Mouse (Mus musculus) right cerebral cortex, postnatal 25 days (tissue): ENCODE measurements around the gene Cdc6.
"Not testable (repeated sequence)": the region's sequence is repeated elsewhere in the genome, so short reads cannot be mapped to it uniquely, and the experiment has no call there.

Source experiments
- DNase-seq: peaks from one replicate; pipeline ENCODE4 v3.0.0; 2022

The Cdc6 gene

GRCm38 (mm10) chr11:98932293-98933091, 24.9 kb downstream of the Cdc6 start:
- no peak for DNase-seq

DNA sequence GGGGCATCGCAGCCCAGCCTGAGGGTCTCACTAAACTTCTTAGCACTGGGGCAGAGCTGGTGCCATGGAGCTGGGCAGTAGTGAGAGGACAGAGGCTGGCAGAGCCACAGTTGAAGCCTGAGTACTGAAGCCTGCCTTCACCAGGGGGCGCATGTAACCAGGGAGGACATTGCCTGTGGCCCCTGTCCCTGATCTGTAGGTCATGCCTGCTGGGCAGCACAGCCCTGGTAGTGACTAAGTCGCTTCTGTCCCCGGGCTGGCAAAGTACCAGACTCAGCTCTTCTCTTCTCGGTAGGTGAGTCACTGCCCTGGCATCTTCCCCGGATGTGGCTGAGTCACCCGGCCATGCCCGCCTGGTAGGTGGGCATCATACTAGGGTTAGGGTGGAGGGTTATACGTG, 25.6 kb downstream of the Cdc6 start:
- peak; percentile 74 for DNase-seq

DNA sequence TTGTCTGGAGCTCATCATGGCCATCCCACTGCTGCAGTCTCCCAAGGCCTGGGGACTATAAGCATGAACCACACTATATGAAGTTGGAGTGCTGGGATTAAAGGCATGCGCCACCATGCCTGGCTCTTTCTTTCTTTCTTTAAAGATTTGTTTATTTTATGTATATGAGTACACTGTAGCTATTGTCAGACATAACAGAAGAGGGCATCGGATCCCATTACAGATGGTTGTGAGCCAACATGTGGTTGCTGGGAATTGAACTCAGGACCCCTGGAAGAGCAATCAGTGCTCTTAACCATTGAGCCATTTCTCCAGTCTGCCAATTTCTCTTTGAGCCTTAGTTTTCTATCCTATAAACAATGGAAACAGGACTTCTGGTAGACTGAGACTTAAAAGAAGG, 26.2 kb downstream of the Cdc6 start:
- not testable (repeated sequence) for DNase-seq

DNA sequence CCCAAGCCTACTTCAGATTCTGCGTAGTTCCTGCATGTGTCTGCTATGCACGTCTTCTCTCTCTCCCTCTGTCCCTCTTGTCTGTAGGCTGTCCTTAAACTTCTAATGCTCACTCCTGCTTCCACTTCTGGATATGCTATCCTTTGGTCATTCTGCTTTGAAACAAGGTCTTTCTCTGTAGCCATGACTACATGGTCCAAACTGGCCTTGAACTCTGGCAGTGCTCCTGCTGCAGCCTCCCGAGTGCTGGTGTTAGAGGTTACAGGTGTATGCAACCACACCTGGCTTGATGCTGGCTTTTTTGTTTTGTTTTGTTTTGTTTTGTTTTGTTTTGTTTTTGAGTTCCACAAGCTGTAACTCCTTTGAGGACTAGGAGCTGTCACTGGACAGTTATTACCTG, 26.8 kb downstream of the Cdc6 start:
- DNase-seq, result no peak

GRCm38 (mm10) chr11:98935123-98935522, 27.5 kb downstream of the Cdc6 start:
- DNase-seq, result no peak

- DNase-seq, result no peak
Measured at GRCm38 (mm10) chr11:98936170-98936569, 28.6 kb downstream of the Cdc6 start.

- DNase-seq, result no peak
Measured at GRCm38 (mm10) chr11:98936606-98937409, 29.2 kb downstream of the Cdc6 start.

GRCm38 (mm10) chr11:98937410-98937913, 29.9 kb downstream of the Cdc6 start:
- DNase-seq, result peak; percentile 67

DNA sequence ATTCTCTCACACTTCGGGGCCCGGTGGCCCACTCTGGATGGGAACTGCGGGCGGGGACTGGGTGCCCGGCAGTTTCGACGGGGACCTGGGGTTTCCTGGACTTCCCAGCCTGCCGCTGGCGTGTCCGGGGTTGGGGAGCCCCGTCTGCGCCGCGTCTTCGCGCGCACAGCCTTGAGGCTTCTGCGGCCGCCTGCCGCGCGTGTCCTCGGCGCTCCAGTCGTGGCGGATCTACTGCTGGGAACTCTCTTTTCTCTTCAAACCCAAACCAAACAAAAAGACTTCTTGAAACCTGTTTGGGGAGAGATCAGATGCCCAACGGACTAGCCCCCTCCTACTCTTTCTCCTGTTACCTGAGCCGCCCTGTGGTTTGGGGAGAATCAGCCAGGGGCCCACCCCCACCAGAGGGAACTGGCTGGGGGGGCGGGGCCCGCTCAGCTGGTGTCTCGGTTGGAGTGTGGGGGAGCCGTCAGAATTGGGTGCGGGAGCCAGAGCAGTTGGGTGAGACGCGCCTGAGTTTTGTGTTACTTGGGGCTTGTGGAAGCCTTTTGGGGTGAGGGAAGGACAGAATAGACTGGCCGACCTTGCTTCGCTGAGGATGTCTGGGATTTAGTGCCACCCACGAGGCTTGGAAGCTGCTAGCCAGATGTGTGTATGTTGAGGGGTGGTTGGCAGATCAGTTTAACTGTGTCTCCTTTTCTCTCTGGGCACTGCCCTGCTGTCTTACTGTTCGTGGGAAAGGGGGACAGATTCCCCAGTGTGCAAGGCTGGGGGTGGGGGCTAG, 30.5 kb downstream of the Cdc6 start:
- DNase-seq, result no peak

DNA sequence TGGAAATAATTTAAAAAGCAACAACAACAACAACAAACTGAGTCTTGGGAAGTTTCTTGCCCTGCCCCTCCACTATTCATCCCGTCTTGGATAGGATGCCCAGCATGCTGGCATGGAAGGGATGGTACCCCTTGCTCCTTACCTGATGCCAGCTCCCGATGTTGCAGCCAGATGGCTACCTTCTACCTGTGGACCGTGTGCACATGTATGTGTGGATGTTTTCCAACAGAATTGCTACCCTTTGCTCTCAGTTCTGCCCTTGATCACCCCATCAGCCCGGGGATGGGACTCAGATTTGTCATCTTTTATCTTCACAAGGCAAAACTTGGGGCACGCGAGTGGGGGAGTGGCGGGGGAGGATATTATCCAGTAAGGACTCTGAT, 31.1 kb downstream of the Cdc6 start:
- no peak for DNase-seq

- no peak for DNase-seq
Measured at GRCm38 (mm10) chr11:98939084-98939952, 31.7 kb downstream of the Cdc6 start.

GRCm38 (mm10) chr11:98939953-98940641, 32.5 kb downstream of the Cdc6 start:
- DNase-seq, result peak; percentile 66

DNA sequence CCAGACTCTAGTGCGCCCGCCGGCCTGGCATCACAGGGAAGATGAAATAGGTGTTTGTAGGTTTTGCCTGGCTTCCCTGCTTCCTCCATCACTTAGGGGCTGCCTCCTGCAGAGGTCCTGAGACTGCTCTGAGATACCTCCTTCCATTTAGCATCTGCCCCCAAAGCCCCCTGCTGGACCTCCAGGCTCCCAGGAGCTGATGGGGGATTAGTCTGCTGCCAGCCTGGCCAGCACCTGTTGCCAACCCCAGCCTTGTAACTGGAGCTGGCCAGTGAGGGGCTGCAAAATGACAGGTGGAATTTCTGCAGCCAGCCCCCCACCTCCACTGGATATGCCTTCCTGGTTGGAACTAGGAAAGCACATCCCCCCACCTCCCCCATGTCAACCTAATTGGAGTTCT, 33.2 kb downstream of the Cdc6 start:
- no peak for DNase-seq

DNA sequence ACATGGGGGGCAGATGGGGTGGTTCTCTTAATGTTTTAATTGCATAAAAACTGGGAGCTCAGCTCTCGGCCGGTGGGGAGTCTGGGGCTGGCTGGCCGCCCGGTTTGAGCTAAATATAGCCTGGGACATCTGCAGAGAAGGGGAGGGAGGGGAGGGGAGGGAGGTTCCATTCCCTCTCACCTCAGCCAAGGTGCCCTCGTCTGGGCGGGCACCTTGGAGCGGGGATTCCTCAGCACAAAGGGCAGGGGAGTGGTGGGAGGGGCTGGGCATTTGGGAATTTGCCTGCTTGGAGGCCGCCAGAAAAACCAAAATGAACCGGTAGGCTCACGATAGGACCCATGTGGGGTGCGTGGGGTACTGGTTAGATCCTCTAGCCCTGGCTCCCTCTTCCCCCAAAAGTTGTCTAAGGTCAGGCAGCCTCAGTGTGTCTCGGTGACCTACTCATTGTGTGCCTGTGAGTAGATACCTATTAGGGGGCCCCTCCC, 33.8 kb downstream of the Cdc6 start:
- DNase-seq, result no peak

- DNase-seq, result peak; percentile 62
Measured at GRCm38 (mm10) chr11:98941826-98942550, 34.4 kb downstream of the Cdc6 start.

GRCm38 (mm10) chr11:98942555-98942922, 34.9 kb downstream of the Cdc6 start:
- DNase-seq, result no peak

DNA sequence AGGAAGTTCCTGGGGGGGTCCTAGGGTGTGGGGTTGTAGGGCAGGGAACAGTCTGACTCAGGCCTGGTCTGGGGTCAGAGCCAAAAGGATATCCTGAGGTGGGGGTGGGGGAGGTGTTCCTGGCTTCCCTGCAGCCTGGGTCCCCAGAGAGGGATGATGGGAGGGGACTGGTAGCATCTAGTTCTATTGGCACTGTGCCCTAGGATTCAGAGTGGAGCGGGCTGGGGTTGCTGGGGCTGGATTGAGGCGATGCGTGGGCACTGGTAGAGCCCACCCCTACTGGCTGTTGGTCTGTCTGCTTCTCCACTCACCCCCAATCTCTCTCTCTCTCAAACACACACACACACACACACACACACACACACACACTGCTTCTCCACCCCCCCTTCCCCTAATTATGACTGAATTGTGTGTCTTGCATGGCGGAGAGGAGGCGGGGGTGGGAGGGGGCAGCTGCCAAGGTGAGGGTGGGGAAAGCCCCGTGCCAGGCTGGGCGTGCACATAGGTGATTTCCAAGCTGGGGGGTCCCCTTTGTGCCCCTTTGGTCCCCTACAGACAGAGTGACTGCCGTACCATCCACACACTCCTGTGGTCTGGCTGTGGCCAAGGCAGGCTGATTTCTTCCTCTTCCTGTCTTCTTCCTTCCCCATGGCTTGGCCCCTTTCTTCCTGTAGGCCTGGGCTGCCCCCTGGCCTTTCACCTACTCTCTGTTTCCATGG, 35.5 kb downstream of the Cdc6 start:
- DNase-seq, result no peak

GRCm38 (mm10) chr11:98943741-98944461, 36.3 kb downstream of the Cdc6 start:
- DNase-seq, result no peak

DNA sequence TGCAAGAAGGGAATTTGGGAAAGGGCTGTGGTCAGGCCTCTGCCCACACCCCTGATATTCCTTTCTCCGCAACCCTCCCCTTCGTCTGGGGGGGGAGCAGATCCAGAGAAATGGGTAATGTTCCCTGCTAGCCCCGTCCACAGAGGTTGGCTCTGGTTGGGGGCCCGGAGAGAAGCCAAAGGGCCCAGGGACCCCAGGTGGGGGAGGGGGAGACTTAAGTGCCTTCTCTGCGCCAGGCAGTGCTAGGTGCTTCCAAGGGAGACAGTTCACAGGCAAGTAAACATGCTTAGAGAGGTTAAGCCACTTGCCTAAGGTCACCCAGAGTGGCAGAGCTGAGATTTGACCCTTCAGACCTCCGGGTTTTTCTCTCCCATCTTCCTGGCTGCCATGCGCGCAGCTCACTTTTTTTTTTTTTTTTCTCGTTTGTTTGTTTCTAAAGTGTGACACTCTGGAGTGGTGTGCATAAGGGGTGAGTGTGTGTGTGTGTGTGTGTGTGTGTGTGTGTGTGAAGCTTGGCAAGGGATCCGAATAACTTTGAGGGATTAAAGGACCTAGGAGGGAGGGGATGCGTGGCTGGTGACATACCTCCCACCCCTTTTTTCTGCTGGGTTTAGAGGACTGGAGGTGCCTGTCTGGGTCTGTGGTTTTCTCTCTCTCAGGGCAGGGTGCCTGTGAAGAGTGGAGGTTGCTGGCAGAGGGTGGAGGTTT, 37.5 kb downstream of the Cdc6 start:
- no peak for DNase-seq
